Mouse (Mus musculus) heart, adult 8-10 months (tissue): ENCODE measurements around the gene Slc48a1. TPM values are rescaled to one million over a fixed set of nuclear protein-coding genes. Genes with fewer than 3 reads are reported as not detected.

ENCODE experiments used
- DNase-seq: peaks from one replicate; pipeline ENCODE4 v3.0.0; 2022; ENCODE audit warnings: low spot score
- total RNA-seq, 4 experiments: library from RNA; stranded (reverse); gene quantifications; 2 replicates each; pipeline ENCODE4 v1.2.4; 2022

Gene Slc48a1
- total RNA-seq, 4 experiments from 2014 or later: 63.6 to 76.6 (median 67.9) TPM

GRCm38 (mm10) chr15:97752491-97752890 lies 25.8 kb upstream of the Slc48a1 start:
- no peak for DNase-seq

- DNase-seq: no peak
Observed at GRCm38 (mm10) chr15:97754476-97754875, 23.8 kb upstream of the Slc48a1 start.

- DNase-seq: no peak
Observed at GRCm38 (mm10) chr15:97755361-97755760, 23.0 kb upstream of the Slc48a1 start.

GRCm38 (mm10) chr15:97760006-97760405 lies 18.3 kb upstream of the Slc48a1 start:
- no peak for DNase-seq

- no peak for DNase-seq
Observed at GRCm38 (mm10) chr15:97760952-97761351, 17.4 kb upstream of the Slc48a1 start.

- no peak for DNase-seq
Observed at GRCm38 (mm10) chr15:97761438-97761837, 16.9 kb upstream of the Slc48a1 start.

GRCm38 (mm10) chr15:97762733-97763132 lies 15.6 kb upstream of the Slc48a1 start:
- peak; percentile 84 for DNase-seq

GRCm38 (mm10) chr15:97763256-97764049 lies 14.9 kb upstream of the Slc48a1 start:
- no peak for DNase-seq

- DNase-seq: no peak
Observed at GRCm38 (mm10) chr15:97764532-97764931, 13.8 kb upstream of the Slc48a1 start.

GRCm38 (mm10) chr15:97765090-97765794 lies 13.1 kb upstream of the Slc48a1 start:
- DNase-seq: peak; percentile 74

GRCm38 (mm10) chr15:97766194-97766593 lies 12.1 kb upstream of the Slc48a1 start:
- no peak for DNase-seq

- DNase-seq: no peak
Observed at GRCm38 (mm10) chr15:97766594-97767279, 11.6 kb upstream of the Slc48a1 start.

- peak; percentile 89 for DNase-seq
Observed at GRCm38 (mm10) chr15:97767280-97768186, 10.8 kb upstream of the Slc48a1 start, which contains the start of gene Rapgef3. Gene Rapgef3, minus strand, starts transcription at chr15:97767972.

- DNase-seq: no peak
Observed at GRCm38 (mm10) chr15:97768192-97768591, 10.1 kb upstream of the Slc48a1 start.

GRCm38 (mm10) chr15:97770280-97770679 lies 8.0 kb upstream of the Slc48a1 start:
- DNase-seq: no peak

- peak; percentile 73 for DNase-seq
Observed at GRCm38 (mm10) chr15:97773108-97773507, 5.2 kb upstream of the Slc48a1 start.

GRCm38 (mm10) chr15:97773961-97774370 lies 4.4 kb upstream of the Slc48a1 start:
- DNase-seq: no peak

GRCm38 (mm10) chr15:97776514-97776913 lies 1.8 kb upstream of the Slc48a1 start:
- peak; percentile 77 for DNase-seq

- DNase-seq: no peak
Observed at GRCm38 (mm10) chr15:97776919-97777318, 1.4 kb upstream of the Slc48a1 start.

- no peak for DNase-seq
Observed at GRCm38 (mm10) chr15:97779576-97779975, 1.3 kb downstream of the Slc48a1 start.

GRCm38 (mm10) chr15:97780611-97781031 lies 2.3 kb downstream of the Slc48a1 start:
- no peak for DNase-seq
